Mouse (Mus musculus): Measurements from ENCODE around the gene Bicral. TPM values are rescaled to one million over a fixed set of nuclear protein-coding genes. Genes with fewer than 3 reads are reported as not detected.

Gene Bicral
- polyA plus RNA-seq, 1 experiment: 14.4 TPM

GRCm38 (mm10) chr17:46816306-46816705, 42.0 kb downstream of the Bicral start:
- DNase-seq (ENCODE audit: low read depth in 1 of 2, low spot score in 2 of 2): no peak
- no peak overlapping the region for H3K4me3 ChIP-seq (ENCODE audit: extremely low read depth, insufficient read depth, insufficient read length)
- H3K27me3 ChIP-seq (ENCODE audit: control insufficient read depth, insufficient read depth, low read length): no peaks in the 10 kb centered on the region
- no peaks in the 10 kb centered on the region for H3K4me1 ChIP-seq (ENCODE audit: control insufficient read depth, insufficient read depth, insufficient read length)
- TF ChIP-seq CTCF (IDR thresholded peaks at IDR 0.05; ENCODE audit: extremely low read depth, insufficient read depth, insufficient read length, insufficient replicate concordance) (no peak), POLR2A (IDR thresholded peaks at IDR 0.05; ENCODE audit: low read depth, low read length) (no peak)
- WGBS: 90% methylated on average over 13 of the region's 13 CpGs
- no peak overlapping the region for H3K27ac ChIP-seq (ENCODE audit: insufficient read depth, low read length)
- H3K36me3 ChIP-seq (ENCODE audit: control insufficient read depth, insufficient read depth, low read length): peaks cover 26% of the 10 kb centered on the region

- WGBS: 91% methylated on average over 6 of the region's 6 CpGs
- H3K36me3 ChIP-seq (ENCODE audit: control insufficient read depth, insufficient read depth, low read length): peaks cover 26% of the 10 kb centered on the region
- no peak for DNase-seq (ENCODE audit: low read depth in 1 of 2, low spot score in 2 of 2)
Measured at GRCm38 (mm10) chr17:46814497-46814896, 43.8 kb downstream of the Bicral start.

GRCm38 (mm10) chr17:46813637-46814036, 44.6 kb downstream of the Bicral start:
- no peak for TF ChIP-seq CTCF (IDR thresholded peaks at IDR 0.05; ENCODE audit: extremely low read depth, insufficient read depth, insufficient read length, insufficient replicate concordance)
- no peak for TF ChIP-seq POLR2A (IDR thresholded peaks at IDR 0.05; ENCODE audit: low read depth, low read length)
- Histone ChIP-seq H3K27me3 (ENCODE audit: control insufficient read depth, insufficient read depth, low read length) (no peaks in the 10 kb centered on the region), H3K4me3 (ENCODE audit: extremely low read depth, insufficient read depth, insufficient read length) (no peak overlapping the region), H3K36me3 (ENCODE audit: control insufficient read depth, insufficient read depth, low read length) (peaks cover 30% of the 10 kb centered on the region), H3K27ac (ENCODE audit: insufficient read depth, low read length) (no peak overlapping the region), H3K4me1 (ENCODE audit: control insufficient read depth, insufficient read depth, insufficient read length) (no peaks in the 10 kb centered on the region)
- WGBS: 89% methylated on average over 8 of the region's 8 CpGs
- DNase-seq (ENCODE audit: low read depth in 1 of 2, low spot score in 2 of 2): no peak

More at GRCm38 (mm10) chr17:46814497-46814896, 43.8 kb downstream of the Bicral start:
- Histone ChIP-seq H3K27me3 (ENCODE audit: control insufficient read depth, insufficient read depth, low read length) (no peaks in the 10 kb centered on the region), H3K27ac (ENCODE audit: insufficient read depth, low read length) (no peak overlapping the region), H3K4me3 (ENCODE audit: extremely low read depth, insufficient read depth, insufficient read length) (no peak overlapping the region), H3K4me1 (ENCODE audit: control insufficient read depth, insufficient read depth, insufficient read length) (no peaks in the 10 kb centered on the region)
- TF ChIP-seq CTCF (IDR thresholded peaks at IDR 0.05; ENCODE audit: extremely low read depth, insufficient read depth, insufficient read length, insufficient replicate concordance) (no peak), POLR2A (IDR thresholded peaks at IDR 0.05; ENCODE audit: low read depth, low read length) (no peak)

GRCm38 (mm10) chr17:46812442-46812841, 45.8 kb downstream of the Bicral start:
- WGBS: 94% methylated on average over 1 of the region's 1 CpGs
- H3K27me3 ChIP-seq (ENCODE audit: control insufficient read depth, insufficient read depth, low read length): no peaks in the 10 kb centered on the region
- no peaks in the 10 kb centered on the region for H3K4me1 ChIP-seq (ENCODE audit: control insufficient read depth, insufficient read depth, insufficient read length)
- H3K36me3 ChIP-seq (ENCODE audit: control insufficient read depth, insufficient read depth, low read length): peaks cover 40% of the 10 kb centered on the region
- no peak overlapping the region for H3K4me3 ChIP-seq (ENCODE audit: extremely low read depth, insufficient read depth, insufficient read length)
- DNase-seq (ENCODE audit: low read depth in 1 of 2, low spot score in 2 of 2): no peak
- TF ChIP-seq POLR2A (IDR thresholded peaks at IDR 0.05; ENCODE audit: low read depth, low read length) (no peak), CTCF (IDR thresholded peaks at IDR 0.05; ENCODE audit: extremely low read depth, insufficient read depth, insufficient read length, insufficient replicate concordance) (no peak)
- no peak overlapping the region for H3K27ac ChIP-seq (ENCODE audit: insufficient read depth, low read length)

- Histone ChIP-seq H3K27me3 (ENCODE audit: control insufficient read depth, insufficient read depth, low read length) (no peaks in the 10 kb centered on the region), H3K4me1 (ENCODE audit: control insufficient read depth, insufficient read depth, insufficient read length) (no peaks in the 10 kb centered on the region), H3K4me3 (ENCODE audit: extremely low read depth, insufficient read depth, insufficient read length) (no peak overlapping the region), H3K27ac (ENCODE audit: insufficient read depth, low read length) (no peak overlapping the region), H3K36me3 (ENCODE audit: control insufficient read depth, insufficient read depth, low read length) (peaks cover 52% of the 10 kb centered on the region)
- TF ChIP-seq POLR2A (IDR thresholded peaks at IDR 0.05; ENCODE audit: low read depth, low read length) (no peak), CTCF (IDR thresholded peaks at IDR 0.05; ENCODE audit: extremely low read depth, insufficient read depth, insufficient read length, insufficient replicate concordance) (no peak)
- no peak for DNase-seq (ENCODE audit: low read depth in 1 of 2, low spot score in 2 of 2)
- 93% methylated on average over 3 of the region's 3 CpGs for WGBS
Measured at GRCm38 (mm10) chr17:46810672-46811071, 47.6 kb downstream of the Bicral start.

GRCm38 (mm10) chr17:46809131-46809830, 49.0 kb downstream of the Bicral start:
- TF ChIP-seq POLR2A (IDR thresholded peaks at IDR 0.05; ENCODE audit: low read depth, low read length): no peak
- WGBS: 88% methylated on average over 6 of the region's 6 CpGs
- Histone ChIP-seq H3K27me3 (ENCODE audit: control insufficient read depth, insufficient read depth, low read length) (no peaks in the 10 kb centered on the region), H3K4me3 (ENCODE audit: extremely low read depth, insufficient read depth, insufficient read length) (no peak overlapping the region), H3K36me3 (ENCODE audit: control insufficient read depth, insufficient read depth, low read length) (peaks cover 56% of the 10 kb centered on the region), H3K4me1 (ENCODE audit: control insufficient read depth, insufficient read depth, insufficient read length) (no peaks in the 10 kb centered on the region), H3K27ac (ENCODE audit: insufficient read depth, low read length) (no peak overlapping the region)
- DNase-seq (ENCODE audit: low read depth in 1 of 2, low spot score in 2 of 2): no peak

- Histone ChIP-seq H3K36me3 (ENCODE audit: control insufficient read depth, insufficient read depth, low read length) (peaks cover 57% of the 10 kb centered on the region), H3K27ac (ENCODE audit: insufficient read depth, low read length) (no peak overlapping the region), H3K4me1 (ENCODE audit: control insufficient read depth, insufficient read depth, insufficient read length) (no peaks in the 10 kb centered on the region), H3K4me3 (ENCODE audit: extremely low read depth, insufficient read depth, insufficient read length) (no peak overlapping the region), H3K27me3 (ENCODE audit: control insufficient read depth, insufficient read depth, low read length) (no peaks in the 10 kb centered on the region)
- WGBS: 95% methylated on average over 10 of the region's 10 CpGs
- DNase-seq (ENCODE audit: low read depth in 1 of 2, low spot score in 2 of 2): no peak
- TF ChIP-seq CTCF (IDR thresholded peaks at IDR 0.05; ENCODE audit: extremely low read depth, insufficient read depth, insufficient read length, insufficient replicate concordance) (no peak), POLR2A (IDR thresholded peaks at IDR 0.05; ENCODE audit: low read depth, low read length) (no peak)
Measured at GRCm38 (mm10) chr17:46808376-46808775, 49.9 kb downstream of the Bicral start.
